Mouse (Mus musculus) heart, embryonic 15.5 days (tissue): ENCODE measurements around the gene Gpx3. TPM values are rescaled to one million over a fixed set of nuclear protein-coding genes. Genes with fewer than 3 reads are reported as not detected.

Experiments used
- ATAC-seq: fragments of 200-750 bp; cut with Nextera tagmentation; replicated peaks from 2 replicates; pipeline ENCODE4 v1.8.0; 2017; ENCODE audit warnings: low read depth, moderate TSS enrichment; ENCODE audit not compliant: insufficient number of reproducible peaks, insufficient read depth, low FRiP score
- H3K27ac ChIP-seq: fragments of 300-500 bp; sonication (generic); 2 replicates; pipeline ENCODE4 v1.5.1; 2015; ENCODE audit warnings: mild to moderate bottlenecking, inconsistent platforms
- H3K27me3 ChIP-seq: fragments of 300-500 bp; sonication (generic); 2 replicates; pipeline ENCODE4 v1.6.1; 2015; ENCODE audit warnings: inconsistent platforms
- H3K36me3 ChIP-seq: fragments of 300-500 bp; sonication (generic); 2 replicates; pipeline ENCODE4 v1.6.1; 2015; ENCODE audit warnings: mild to moderate bottlenecking, inconsistent platforms
- H3K4me1 ChIP-seq: fragments of 300-500 bp; sonication (generic); replicated peaks from 2 replicates; pipeline ENCODE4 v1.6.1; 2015; ENCODE audit warnings: inconsistent platforms
- H3K4me2 ChIP-seq: fragments of 300-500 bp; sonication (generic); 2 replicates; pipeline ENCODE4 v1.6.1; 2015; ENCODE audit warnings: inconsistent platforms, mild to moderate bottlenecking, moderate library complexity
- H3K4me3 ChIP-seq: fragments of 300-500 bp; sonication (generic); 2 replicates; pipeline ENCODE4 v1.5.1; 2015; ENCODE audit warnings: mild to moderate bottlenecking, inconsistent platforms
- H3K9ac ChIP-seq: fragments of 300-500 bp; sonication (generic); 2 replicates; pipeline ENCODE4 v1.6.1; 2015; ENCODE audit warnings: mild to moderate bottlenecking, inconsistent platforms
- H3K9me3 ChIP-seq: fragments of 300-500 bp; sonication (generic); replicated peaks from 2 replicates; pipeline ENCODE4 v1.6.1; 2016; ENCODE audit warnings: inconsistent platforms
- WGBS: fragments of 180-500 bp; shearing (Covaris S2); methylation state at CpG from one replicate; pipeline ENCODE4 v1.1.7; 2015; ENCODE audit warnings: mixed read lengths; 5-methylcytosine and 5-hydroxymethylcytosine counted together
- polyA plus RNA-seq: library from polyadenylated mRNA; unstranded; fragments of >200 nt; fragmentation: Nextera tagmentation; extraction: Ambion mirVana; gene quantifications from 2 replicates; pipeline ENCODE4 v1.2.1, GENCODE M21; 2015

Gene Gpx3
- polyA plus RNA-seq, 1 experiment from 2014 or later: 751 TPM

DNA sequence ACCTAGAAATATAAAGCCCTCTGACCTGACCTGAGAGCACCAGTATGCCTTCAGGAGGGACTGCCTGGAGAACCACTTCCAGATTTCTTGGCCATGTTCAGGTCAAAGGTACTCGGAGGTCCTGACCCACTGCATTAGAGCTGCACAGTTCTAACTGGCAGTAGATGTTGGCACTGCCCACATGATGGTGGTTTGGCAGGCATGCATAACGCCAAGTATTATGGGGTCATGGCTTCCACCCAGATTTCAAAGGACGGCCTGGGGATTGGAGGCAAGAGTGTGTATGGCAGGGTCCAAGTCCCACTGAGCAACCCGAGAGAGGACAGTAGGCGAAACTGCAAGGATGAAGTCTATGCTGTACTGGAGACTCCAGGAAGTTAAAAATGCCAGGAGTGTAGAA is 11.6 kb downstream of the Gpx3 start:
- no peak overlapping the region for H3K4me2 ChIP-seq
- ATAC-seq: no peak
- no peak overlapping the region for H3K9ac ChIP-seq
- H3K27me3 ChIP-seq: no peaks in the 10 kb centered on the region
- H3K27ac ChIP-seq: no peak overlapping the region
- H3K4me1 ChIP-seq: no peaks in the 10 kb centered on the region
- H3K36me3 ChIP-seq: peaks cover 77% of the 10 kb centered on the region
- WGBS: 93% methylated on average over 5 of the region's 5 CpGs
- H3K9me3 ChIP-seq: no peaks in the 10 kb centered on the region
- H3K4me3 ChIP-seq: no peak overlapping the region

DNA sequence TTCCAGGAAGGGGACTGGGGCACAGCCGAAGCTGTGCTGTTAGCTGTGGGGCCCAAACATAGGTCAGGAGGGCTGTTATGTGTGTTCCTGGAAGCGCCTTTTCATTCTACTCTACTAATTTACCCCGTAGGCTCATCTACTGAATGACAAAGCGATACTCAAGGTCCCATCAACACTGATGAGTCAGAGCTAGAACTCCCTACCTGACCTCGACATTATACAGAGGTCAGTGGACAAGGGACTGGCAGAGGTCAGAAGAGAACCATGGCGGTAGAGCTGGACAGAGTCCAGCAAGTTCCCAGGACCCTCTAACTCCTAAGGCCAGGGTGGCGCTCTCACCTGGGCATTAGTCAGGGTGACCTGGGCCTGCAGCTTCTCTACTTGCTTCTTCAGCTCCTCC is 15.2 kb downstream of the Gpx3 start:
- Histone ChIP-seq H3K4me3 (no peak overlapping the region), H3K9me3 (no peaks in the 10 kb centered on the region), H3K4me2 (no peak overlapping the region), H3K4me1 (peaks cover 19% of the 10 kb centered on the region), H3K27ac (no peak overlapping the region), H3K36me3 (peaks cover 64% of the 10 kb centered on the region), H3K9ac (no peak overlapping the region), H3K27me3 (no peaks in the 10 kb centered on the region)
- WGBS: 90% methylated on average over 7 of the region's 7 CpGs
- ATAC-seq: no peak

DNA sequence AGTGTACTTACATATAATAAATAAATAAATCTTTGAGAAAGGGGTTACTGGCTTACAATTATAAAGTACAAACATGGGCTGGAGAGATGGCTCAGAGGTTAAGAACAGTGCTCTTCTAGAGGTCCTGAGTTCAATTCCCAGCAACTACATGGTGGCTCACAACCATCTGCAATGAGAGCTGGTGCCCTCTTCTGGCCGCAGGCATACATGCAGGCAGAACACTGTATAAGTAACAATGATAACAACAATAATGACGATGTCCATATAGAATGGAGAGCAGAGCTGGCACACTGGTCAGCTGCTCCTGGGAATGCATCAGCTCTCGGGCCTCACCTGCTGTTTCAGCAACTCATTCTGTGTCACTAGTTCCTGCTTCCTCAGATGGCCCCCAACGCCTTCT is 16.0 kb downstream of the Gpx3 start:
- H3K4me2 ChIP-seq: no peak overlapping the region
- no peaks in the 10 kb centered on the region for H3K27me3 ChIP-seq
- H3K9ac ChIP-seq: no peak overlapping the region
- H3K4me1 ChIP-seq: peaks cover 19% of the 10 kb centered on the region
- H3K9me3 ChIP-seq: no peaks in the 10 kb centered on the region
- no peak for ATAC-seq
- H3K4me3 ChIP-seq: no peak overlapping the region
- H3K27ac ChIP-seq: no peak overlapping the region
- 90% methylated on average over 4 of the region's 4 CpGs for WGBS
- peaks cover 72% of the 10 kb centered on the region for H3K36me3 ChIP-seq

DNA sequence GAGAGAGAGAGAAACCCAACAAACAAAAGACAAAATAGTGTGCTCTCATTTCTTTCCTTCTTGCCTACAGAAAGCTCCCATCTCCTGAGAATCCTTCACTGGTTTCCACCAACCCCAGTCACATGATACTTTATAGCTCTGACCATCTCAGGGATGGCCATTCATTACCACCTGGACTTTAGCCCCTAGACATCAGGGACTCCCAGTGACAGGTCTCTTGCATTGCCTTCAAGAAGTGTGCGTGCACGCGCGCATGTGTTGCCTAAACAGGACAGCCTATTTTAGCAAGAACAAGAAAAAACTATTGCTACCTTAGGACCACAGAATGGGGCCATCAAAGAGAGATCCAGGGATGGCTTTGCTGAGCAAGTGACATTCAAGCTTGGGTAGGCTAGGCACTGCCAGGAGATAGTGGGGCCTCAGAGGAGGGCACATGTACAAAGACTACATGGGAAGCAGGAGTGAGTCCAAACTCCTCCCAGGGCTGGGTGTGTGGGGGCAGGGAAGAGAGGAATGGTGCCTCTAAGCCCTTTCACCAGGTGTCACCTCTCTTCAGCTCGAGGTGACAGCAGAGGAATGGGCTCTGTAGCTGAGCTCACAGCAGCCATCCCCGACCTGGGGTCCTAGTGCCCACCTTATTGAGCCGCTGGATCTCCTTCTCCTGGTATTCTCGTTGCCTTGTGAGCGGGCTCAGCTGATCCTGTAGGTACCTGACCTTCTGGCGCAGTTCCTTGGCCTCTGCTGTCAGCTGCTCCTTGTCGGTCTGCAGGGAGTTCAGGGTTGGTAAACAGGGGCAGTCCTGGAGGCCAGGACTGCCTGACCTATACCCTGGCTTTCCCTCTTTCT is 18.1 kb downstream of the Gpx3 start:
- H3K4me2 ChIP-seq: no peak overlapping the region
- 61% methylated on average over 11 of the region's 11 CpGs for WGBS
- H3K36me3 ChIP-seq: peaks cover 70% of the 10 kb centered on the region
- H3K9me3 ChIP-seq: no peaks in the 10 kb centered on the region
- H3K4me3 ChIP-seq: no peak overlapping the region
- no peak overlapping the region for H3K9ac ChIP-seq
- H3K27ac ChIP-seq: peak overlapping the region; percentile 69
- 0 out of 2 replicates have a peak, but pooled peaks have one; percentile 48 for ATAC-seq
- peaks cover 19% of the 10 kb centered on the region for H3K4me1 ChIP-seq
- no peaks in the 10 kb centered on the region for H3K27me3 ChIP-seq

DNA sequence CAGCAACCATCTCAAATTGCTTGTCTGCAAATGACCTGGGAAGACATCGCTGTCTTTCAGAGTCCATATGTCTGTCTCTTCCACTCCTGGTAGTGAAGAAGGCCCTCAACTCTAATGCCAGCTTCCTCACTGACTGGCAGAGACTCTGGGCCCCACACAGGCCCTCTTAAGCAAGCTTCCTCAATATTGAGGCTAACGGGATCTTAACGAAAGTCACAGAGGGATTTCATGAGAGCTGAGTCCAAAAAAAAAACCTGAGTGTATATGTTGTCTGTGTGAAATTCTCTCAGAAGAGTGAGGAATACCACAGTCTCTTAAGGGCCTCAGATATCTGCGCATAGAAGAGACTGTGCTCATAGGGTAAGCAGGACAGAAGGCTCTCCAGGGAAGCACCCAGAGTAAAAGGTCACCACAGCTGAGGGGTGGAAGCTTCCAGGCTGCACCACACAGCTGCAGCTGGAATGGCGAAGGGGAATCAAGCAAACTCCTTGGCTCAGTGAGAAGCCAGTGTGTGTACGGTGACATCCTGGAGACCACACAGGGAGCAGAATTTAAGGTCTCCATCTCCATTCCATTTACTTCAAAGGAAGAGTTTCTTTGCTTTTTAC is 18.8 kb downstream of the Gpx3 start:
- no peaks in the 10 kb centered on the region for H3K27me3 ChIP-seq
- no peak for ATAC-seq
- no peak overlapping the region for H3K4me3 ChIP-seq
- no peaks in the 10 kb centered on the region for H3K9me3 ChIP-seq
- WGBS: 66% methylated on average over 6 of the region's 6 CpGs
- H3K4me2 ChIP-seq: no peak overlapping the region
- peaks cover 70% of the 10 kb centered on the region for H3K36me3 ChIP-seq
- no peak overlapping the region for H3K9ac ChIP-seq
- peak overlapping the region; percentile 69 for H3K27ac ChIP-seq
- H3K4me1 ChIP-seq: peaks cover 19% of the 10 kb centered on the region

DNA sequence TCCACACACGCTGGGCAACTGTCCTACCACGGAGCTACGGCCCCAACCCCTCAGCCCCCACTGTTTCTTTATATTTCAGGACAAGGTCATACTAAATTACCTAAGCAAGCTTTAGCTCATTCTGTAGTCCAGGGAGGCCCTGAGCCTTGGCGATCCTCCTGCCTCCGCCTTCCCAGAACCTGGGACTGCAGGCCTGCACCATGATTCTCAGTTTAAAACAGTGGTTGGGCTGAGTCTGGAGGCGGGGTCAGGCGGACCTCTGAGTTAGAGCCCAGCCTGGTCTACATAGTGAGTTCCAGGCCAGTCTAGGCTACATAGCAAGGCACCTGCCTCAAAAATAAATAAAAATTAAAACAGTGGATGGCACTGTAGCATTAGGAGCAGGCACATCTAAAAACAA is 19.5 kb downstream of the Gpx3 start:
- Histone ChIP-seq H3K9ac (no peak overlapping the region), H3K36me3 (peaks cover 73% of the 10 kb centered on the region), H3K27me3 (no peaks in the 10 kb centered on the region), H3K4me1 (peaks cover 19% of the 10 kb centered on the region), H3K27ac (peak overlapping the region; percentile 69), H3K9me3 (no peaks in the 10 kb centered on the region), H3K4me3 (no peak overlapping the region), H3K4me2 (no peak overlapping the region)
- 46% methylated on average over 7 of the region's 7 CpGs for WGBS
- peak; percentile 44 for ATAC-seq

DNA sequence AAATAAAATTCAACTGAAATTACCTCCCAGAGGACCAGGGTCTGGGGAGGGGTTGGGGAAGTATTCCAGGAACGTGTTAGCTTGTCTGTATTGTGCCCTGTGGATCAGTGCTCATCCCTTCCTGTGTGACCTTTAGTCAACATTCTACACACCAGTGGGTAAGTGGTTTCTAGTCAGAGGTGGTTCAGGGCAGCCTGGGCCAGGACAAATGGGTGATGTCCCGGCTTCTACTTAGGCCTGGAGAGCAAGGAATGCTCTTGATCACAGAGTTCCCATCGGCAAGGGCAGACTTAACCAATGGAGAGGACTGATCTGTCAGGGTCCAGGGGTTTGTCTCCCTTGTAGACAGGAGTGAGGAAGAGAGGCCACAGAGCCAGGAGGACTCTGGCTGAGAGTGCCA is 20.2 kb downstream of the Gpx3 start:
- H3K4me1 ChIP-seq: peaks cover 24% of the 10 kb centered on the region
- H3K4me2 ChIP-seq: no peak overlapping the region
- H3K9me3 ChIP-seq: no peaks in the 10 kb centered on the region
- WGBS: 89% methylated on average over 3 of the region's 3 CpGs
- no peak overlapping the region for H3K4me3 ChIP-seq
- H3K36me3 ChIP-seq: peaks cover 72% of the 10 kb centered on the region
- H3K27ac ChIP-seq: no peak overlapping the region
- H3K9ac ChIP-seq: no peak overlapping the region
- ATAC-seq: no peak
- H3K27me3 ChIP-seq: no peaks in the 10 kb centered on the region

DNA sequence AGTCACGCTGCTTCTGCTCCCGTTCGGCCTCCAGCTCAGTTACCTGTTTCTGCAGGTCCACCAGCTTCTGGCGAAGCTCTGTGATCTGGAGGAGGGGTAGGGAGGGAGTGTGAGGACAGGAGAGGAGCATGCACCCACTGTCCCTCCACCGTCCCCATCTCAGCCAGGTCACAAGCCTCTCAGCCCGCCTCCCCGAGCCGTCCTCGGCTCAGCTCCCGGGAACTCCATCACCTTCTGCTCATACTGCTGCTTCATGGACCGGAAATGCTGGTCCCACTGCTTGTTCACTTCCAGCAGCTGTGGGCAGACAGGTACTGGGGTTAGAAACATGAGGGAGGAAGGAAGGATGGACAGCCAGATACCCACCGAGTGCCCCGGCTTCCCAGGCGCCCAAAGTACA is 21.9 kb downstream of the Gpx3 start:
- 82% methylated on average over 14 of the region's 14 CpGs for WGBS
- peaks cover 25% of the 10 kb centered on the region for H3K4me1 ChIP-seq

DNA sequence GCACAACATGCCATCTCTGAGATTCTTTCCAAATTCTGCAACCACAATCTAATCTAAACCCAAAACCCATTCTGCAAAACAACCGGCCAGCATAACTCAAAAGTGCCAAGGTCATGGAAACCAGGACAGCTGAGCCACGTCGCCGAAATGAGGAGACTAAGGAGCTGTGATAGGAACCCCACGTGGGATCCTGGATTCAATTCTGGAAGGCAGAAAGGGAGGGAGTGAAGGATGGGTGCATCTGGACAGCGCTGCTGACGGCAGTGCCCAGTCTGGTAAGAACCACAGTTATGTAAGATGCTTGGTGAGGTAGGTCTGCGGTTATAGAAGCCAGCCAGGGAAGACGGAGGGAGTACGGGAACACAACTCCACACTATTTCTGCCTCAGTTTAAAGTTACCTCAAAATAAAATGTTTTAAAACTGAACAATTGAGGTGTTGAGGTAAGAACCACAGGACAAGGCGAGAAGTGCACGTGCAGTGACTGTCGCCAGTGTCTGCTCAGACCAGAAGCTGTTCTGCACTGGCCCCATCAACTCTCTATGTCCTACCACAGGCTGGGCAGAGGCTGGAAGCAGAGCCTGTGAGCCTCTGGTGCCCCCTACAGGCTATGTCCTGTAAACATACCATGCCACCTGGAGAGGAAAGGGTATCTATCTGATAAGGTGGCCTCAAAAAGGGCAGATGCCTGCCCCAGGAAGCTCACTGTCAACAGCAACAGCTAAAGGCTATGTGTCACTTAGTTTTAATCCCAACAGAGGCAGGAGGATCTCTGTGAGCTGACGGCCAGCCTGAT is 25.3 kb downstream of the Gpx3 start:
- Histone ChIP-seq H3K36me3 (peaks cover 74% of the 10 kb centered on the region), H3K4me1 (peaks cover 8% of the 10 kb centered on the region), H3K4me2 (no peak overlapping the region), H3K27me3 (no peaks in the 10 kb centered on the region), H3K27ac (peak overlapping the region; percentile 36; the same call in 1 of the 2 replicates), H3K4me3 (no peak overlapping the region), H3K9ac (no peak overlapping the region), H3K9me3 (no peaks in the 10 kb centered on the region)
- WGBS: 57% methylated on average over 14 of the region's 14 CpGs
- ATAC-seq: peak; percentile 65; the same call in 1 of the 2 replicates

More for the DNA sequence above, 21.9 kb downstream of the Gpx3 start:
- no peak overlapping the region for H3K4me3 ChIP-seq
- no peak overlapping the region for H3K4me2 ChIP-seq
- no peaks in the 10 kb centered on the region for H3K9me3 ChIP-seq
- H3K36me3 ChIP-seq: peaks cover 68% of the 10 kb centered on the region
- H3K27ac ChIP-seq: no peak overlapping the region
- ATAC-seq: no peak
- no peak overlapping the region for H3K9ac ChIP-seq
- no peaks in the 10 kb centered on the region for H3K27me3 ChIP-seq

DNA sequence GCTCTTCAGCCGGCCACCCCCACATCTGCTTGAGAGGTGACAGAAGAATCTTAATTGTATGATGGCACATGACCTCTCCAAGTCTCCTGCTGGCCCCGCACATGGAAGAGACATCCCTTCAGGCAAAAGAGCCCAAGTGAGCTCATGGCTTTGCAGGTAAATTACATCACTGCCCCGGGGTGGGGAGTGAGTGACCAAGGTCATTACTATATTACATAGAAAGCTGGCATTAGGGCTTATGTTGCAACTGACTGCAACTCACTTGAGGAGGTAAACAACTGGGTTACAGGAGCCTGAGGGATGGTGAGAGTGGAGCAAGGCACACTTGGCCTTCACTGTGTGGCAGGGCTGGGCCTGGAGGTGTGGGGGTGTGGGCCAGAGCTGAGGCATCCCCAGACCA is 26.0 kb downstream of the Gpx3 start:
- Histone ChIP-seq H3K9ac (no peak overlapping the region), H3K9me3 (no peaks in the 10 kb centered on the region), H3K36me3 (peaks cover 72% of the 10 kb centered on the region), H3K27me3 (no peaks in the 10 kb centered on the region), H3K4me3 (no peak overlapping the region), H3K4me1 (peaks cover 8% of the 10 kb centered on the region), H3K4me2 (no peak overlapping the region), H3K27ac (no peak overlapping the region)
- ATAC-seq: no peak
- 81% methylated on average over 3 of the region's 3 CpGs for WGBS

DNA sequence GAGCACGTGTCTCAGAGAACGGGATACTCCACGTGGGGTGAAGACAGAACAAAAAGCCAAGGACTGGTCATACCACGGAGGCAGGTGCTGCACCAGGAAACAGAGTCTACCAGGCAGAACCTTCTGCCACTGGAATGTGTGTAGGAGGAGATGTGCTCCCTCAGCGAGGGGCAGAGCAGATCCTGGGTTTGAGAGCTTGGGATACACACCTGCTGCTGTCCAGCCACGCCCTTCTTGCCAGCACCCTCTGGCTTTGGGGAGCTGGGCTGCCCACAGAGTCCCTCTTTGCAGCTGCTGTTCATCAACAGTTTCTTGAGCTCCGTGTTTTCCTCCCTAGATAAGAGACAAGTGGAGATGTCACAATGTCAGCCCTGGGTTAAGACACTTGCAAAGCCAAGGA is 26.6 kb downstream of the Gpx3 start:
- 71% methylated on average over 7 of the region's 7 CpGs for WGBS
- no peak overlapping the region for H3K4me2 ChIP-seq
- ATAC-seq: no peak
- no peak overlapping the region for H3K9ac ChIP-seq
- H3K4me1 ChIP-seq: peaks cover 8% of the 10 kb centered on the region
- H3K27me3 ChIP-seq: no peaks in the 10 kb centered on the region
- peaks cover 72% of the 10 kb centered on the region for H3K36me3 ChIP-seq
- H3K4me3 ChIP-seq: no peak overlapping the region
- no peaks in the 10 kb centered on the region for H3K9me3 ChIP-seq
- no peak overlapping the region for H3K27ac ChIP-seq
